Mouse (Mus musculus): Measurements from ENCODE around the gene Ubl7. TPM values are rescaled to one million over a fixed set of nuclear protein-coding genes. Genes with fewer than 3 reads are reported as not detected.

The Ubl7 gene
- total and polyA plus RNA-seq, 3 experiments: 24.7 to 81.1 (median 37.3) TPM

DNA sequence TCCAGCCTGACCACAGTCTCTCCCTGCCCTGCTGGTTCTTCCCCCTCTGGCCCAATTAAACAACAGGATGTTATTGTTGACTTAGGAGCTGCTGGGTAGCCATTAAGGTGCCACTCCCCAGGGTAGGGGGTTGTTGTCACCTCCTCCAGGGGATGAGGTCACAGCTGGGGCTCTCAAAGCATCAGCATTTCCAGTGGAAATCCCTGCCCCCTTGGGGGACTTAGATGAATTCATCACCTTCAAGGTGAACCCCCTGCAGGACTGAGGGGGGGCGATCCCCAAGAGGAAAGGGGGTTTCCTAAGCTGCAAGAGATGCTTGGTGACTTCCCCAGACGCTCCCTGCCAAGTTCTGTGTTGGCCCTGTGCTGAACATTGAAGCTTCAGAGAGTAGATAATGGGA, 32.3 kb downstream of the Ubl7 start (continued):
- TF ChIP-seq KAT2A (IDR thresholded peaks at IDR 0.05; ENCODE audit: insufficient replicate concordance, low read length) (peak; percentile 61; the same call in 1 of the 2 replicates), SMC3 (IDR thresholded peaks at IDR 0.05; ENCODE audit: low read depth, low read length) (no peak), IRF4 (IDR thresholded peaks at IDR 0.05; ENCODE audit: low read depth, low read length) (peak; percentile 79), ZMIZ1 (IDR thresholded peaks at IDR 0.05; ENCODE audit: low read depth, low read length) (peak; percentile 44), TCF12 (IDR thresholded peaks at IDR 0.05; ENCODE audit: low read depth, low read length) (peak; percentile 89), SIN3A (IDR thresholded peaks at IDR 0.05; ENCODE audit: low read length) (peak; percentile 86; the same call in 1 of the 2 replicates)

DNA sequence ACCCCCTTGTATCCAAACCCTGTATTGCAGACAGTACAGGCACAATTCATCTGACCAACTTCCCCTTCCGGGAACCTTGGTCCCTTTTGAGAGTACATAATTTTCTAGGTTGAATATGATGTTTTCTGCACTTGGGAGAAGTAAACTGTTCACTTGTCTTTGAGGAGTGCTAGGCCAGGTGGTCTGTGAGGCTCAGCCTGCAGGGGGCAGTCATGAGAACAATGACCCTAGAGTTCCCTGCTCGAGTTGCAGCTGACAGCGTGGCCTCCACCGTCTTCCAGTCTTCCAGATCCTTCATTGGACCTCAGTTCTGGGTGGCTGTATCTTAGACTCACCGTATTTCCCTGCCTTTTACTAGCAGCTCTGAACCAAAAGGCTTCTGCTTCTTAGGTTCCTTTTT, 33.8 kb downstream of the Ubl7 start:
- peak; percentile 87 for DNase-seq (ENCODE audit: extremely low read depth)
- no peaks in the 10 kb centered on the region for H3K27me3 ChIP-seq (replicated peaks)
- peaks cover 60 to 78% of the 10 kb centered on the region in 2 experiments for H3K36me3 ChIP-seq (replicated peaks in 1 of 2; ENCODE audit: control insufficient read depth in 1 of 2, insufficient read depth in 1 of 2, low read length in 1 of 2)
- peak overlapping the region; percentile 89 for H3K9ac ChIP-seq (ENCODE audit: insufficient read depth, low read depth)
- H3K79me2 ChIP-seq (replicated peaks; ENCODE audit: control insufficient read depth, extremely low read depth, insufficient read depth, poor library complexity, severe bottlenecking): peaks cover 99% of the 10 kb centered on the region
- no peaks in the 10 kb centered on the region for H3K9me3 ChIP-seq (replicated peaks; ENCODE audit: low read length)
- peak overlapping the region; percentile 94 to 100 (median 99) for H3K4me3 ChIP-seq (replicated peaks in 1 of 3; ENCODE audit: low read depth in 2 of 3, low read length in 2 of 3, poor library complexity in 1 of 3)
- peak; percentile 4; the same call in 1 of the 2 replicates for TF ChIP-seq BHLHE40 (IDR thresholded peaks at IDR 0.05; ENCODE audit: low read depth, low read length)
- peak; percentile 18; the same call in 1 of the 2 replicates for TF ChIP-seq IRF4 (IDR thresholded peaks at IDR 0.05; ENCODE audit: low read depth, low read length)
- no peak for TF ChIP-seq MAZ (IDR thresholded peaks at IDR 0.05; ENCODE audit: low read depth, low read length)
- no peak for TF ChIP-seq USF2 (conservative IDR thresholded peaks at IDR 0.05; ENCODE audit: low read depth, low read length)
- peak; percentile 8; the same call in 1 of the 2 replicates for TF ChIP-seq ELF1 (IDR thresholded peaks at IDR 0.05; ENCODE audit: low read depth, low read length)
- peak; percentile 92 for TF ChIP-seq MYC (IDR thresholded peaks at IDR 0.05; ENCODE audit: low read depth, low read length)
- 0 out of 2 replicates have a peak, but pooled peaks have one; percentile 10 for TF ChIP-seq MEF2A (IDR thresholded peaks at IDR 0.05; ENCODE audit: borderline replicate concordance, low read depth, low read length)
- no peak for TF ChIP-seq ZKSCAN1 (IDR thresholded peaks at IDR 0.05; ENCODE audit: borderline replicate concordance, low read depth, low read length)
- TF ChIP-seq TCF12 (IDR thresholded peaks at IDR 0.05; ENCODE audit: low read depth, low read length): no peak
- no peak for TF ChIP-seq TBP (conservative IDR thresholded peaks at IDR 0.05; ENCODE audit: low read depth, low read length)
- TF ChIP-seq POLR2AphosphoS2 (IDR thresholded peaks at IDR 0.05; ENCODE audit: low read depth, low read length): no peak
- no peak for TF ChIP-seq RCOR1 (conservative IDR thresholded peaks at IDR 0.05; ENCODE audit: low read depth, low read length)
- no peak for TF ChIP-seq EP300 (IDR thresholded peaks at IDR 0.05; ENCODE audit: low read length)
- TF ChIP-seq MXI1 (IDR thresholded peaks at IDR 0.05; ENCODE audit: low read depth, low read length): no peak; the same call in 1 of the 2 replicates
- peak; percentile 27; the same call in 1 of the 2 replicates for TF ChIP-seq ETS1 (conservative IDR thresholded peaks at IDR 0.05; ENCODE audit: low read depth, low read length)
- TF ChIP-seq NELFE (IDR thresholded peaks at IDR 0.05; ENCODE audit: low read depth, low read length): no peak
- no peak for TF ChIP-seq JUND (conservative IDR thresholded peaks at IDR 0.05; ENCODE audit: low read depth, low read length)
- no peak for TF ChIP-seq ZC3H11A (IDR thresholded peaks at IDR 0.05; ENCODE audit: low read depth, low read length)
- no peak for TF ChIP-seq HCFC1 (IDR thresholded peaks at IDR 0.05; ENCODE audit: low read depth, low read length)
- peak; percentile 57 for TF ChIP-seq RAD21 (IDR thresholded peaks at IDR 0.05; ENCODE audit: low read depth, low read length)
- peak; percentile 75 for TF ChIP-seq SMC3 (IDR thresholded peaks at IDR 0.05; ENCODE audit: low read depth, low read length)
- TF ChIP-seq POLR2A (IDR thresholded peaks at IDR 0.05; ENCODE audit: low read depth, low read length): no peak
- TF ChIP-seq MAX (IDR thresholded peaks at IDR 0.05; ENCODE audit: low read length): peak; percentile 65; the same call in 1 of the 2 replicates
- peak; percentile 77 for TF ChIP-seq SIN3A (IDR thresholded peaks at IDR 0.05; ENCODE audit: low read length)
- TF ChIP-seq PAX5 (IDR thresholded peaks at IDR 0.05; ENCODE audit: low read length): no peak
- TF ChIP-seq KAT2A (IDR thresholded peaks at IDR 0.05; ENCODE audit: insufficient replicate concordance, low read length): no peak
- peak; percentile 71 to 78 for TF ChIP-seq CTCF (conservative IDR thresholded peaks at IDR 0.05 in 1 of 2, IDR thresholded peaks at IDR 0.05 in 1 of 2; ENCODE audit: low read depth in 2 of 2, low read length in 2 of 2)
- TF ChIP-seq CHD1 (IDR thresholded peaks at IDR 0.05; ENCODE audit: low read depth, low read length): no peak
- no peak for TF ChIP-seq USF1 (IDR thresholded peaks at IDR 0.05; ENCODE audit: low read depth, low read length)
- TF ChIP-seq CHD2 (IDR thresholded peaks at IDR 0.05; ENCODE audit: low read length): no peak
- dilution Hi-C loops (cut with MboI; ENCODE audit: extremely low pct_ligation_motif_present, extremely low pct_unique_long_range_greater_than_20kb, low sequenced_read_pairs) (no loop called here), in situ Hi-C loops (cut with MboI; ENCODE audit: low pct_ligation_motif_present, low pct_unique_long_range_greater_than_20kb, low sequenced_read_pairs) (no loop called here)
- peak overlapping the region; percentile 95 for H3K4me2 ChIP-seq (ENCODE audit: insufficient read depth, low read depth, poor library complexity, severe bottlenecking)
- H3K4me1 ChIP-seq (ENCODE audit: control insufficient read depth in 1 of 2, insufficient read depth in 2 of 2): peaks cover 32 to 63% of the 10 kb centered on the region in 2 experiments
- peak overlapping the region; percentile 96 for H3K27ac ChIP-seq (ENCODE audit: insufficient read depth, low read depth)
